Mouse (Mus musculus) thymus, postnatal 0 days (tissue): ENCODE data around the gene Slc12a8. TPM values are rescaled to one million over a fixed set of nuclear protein-coding genes. Genes with fewer than 3 reads are reported as not detected.
"Not testable (repeated sequence)": the region's sequence is repeated elsewhere in the genome, so short reads cannot be mapped to it uniquely, and the experiment has no call there.

Experiments used
- DNase-seq: peaks from one replicate; pipeline ENCODE4 v3.0.0-alpha.2; 2015; ENCODE audit warnings: low spot score
- polyA plus RNA-seq: library from polyadenylated mRNA; unstranded; fragments of >200 nt; fragmentation: Nextera tagmentation; extraction: Ambion mirVana; gene quantifications from 2 replicates; pipeline ENCODE4 v1.2.1, GENCODE M21; 2015

The Slc12a8 gene
- polyA plus RNA-seq, result 0.10 and 0.48 TPM in 2 replicates

- no peak for DNase-seq
Observed at GRCm38 (mm10) chr16:33516807-33517565, at the start of gene Slc12a8. Slc12a8 (plus strand) TSS chr16:33517328.

GRCm38 (mm10) chr16:33467451-33467850, 49.7 kb upstream of the Slc12a8 start:
- no peak for DNase-seq

- no peak for DNase-seq
Observed at GRCm38 (mm10) chr16:33469973-33470372, 47.2 kb upstream of the Slc12a8 start.

- no peak for DNase-seq
Observed at GRCm38 (mm10) chr16:33474381-33474780, 42.7 kb upstream of the Slc12a8 start.

- no peak for DNase-seq
Observed at GRCm38 (mm10) chr16:33479926-33480325, 37.2 kb upstream of the Slc12a8 start.

GRCm38 (mm10) chr16:33481148-33481547, 36.0 kb upstream of the Slc12a8 start:
- peak; percentile 26 for DNase-seq

- DNase-seq, result no peak
Observed at GRCm38 (mm10) chr16:33482309-33482708, 34.8 kb upstream of the Slc12a8 start.

- DNase-seq, result no peak
Observed at GRCm38 (mm10) chr16:33487709-33488108, 29.4 kb upstream of the Slc12a8 start.

- no peak for DNase-seq
Observed at GRCm38 (mm10) chr16:33494374-33494773, 22.8 kb upstream of the Slc12a8 start.

- no peak for DNase-seq
Observed at GRCm38 (mm10) chr16:33508082-33508481, 9.0 kb upstream of the Slc12a8 start.

GRCm38 (mm10) chr16:33509231-33509630, 7.9 kb upstream of the Slc12a8 start:
- not testable (repeated sequence) for DNase-seq

- not testable (repeated sequence) for DNase-seq
Observed at GRCm38 (mm10) chr16:33510856-33511255, 6.3 kb upstream of the Slc12a8 start.

- DNase-seq, result no peak
Observed at GRCm38 (mm10) chr16:33512555-33512954, 4.6 kb upstream of the Slc12a8 start.

- no peak for DNase-seq
Observed at GRCm38 (mm10) chr16:33517627-33518026, 499 bp downstream of the Slc12a8 start.

- DNase-seq, result no peak
Observed at GRCm38 (mm10) chr16:33518236-33518635, 1.1 kb downstream of the Slc12a8 start.

- DNase-seq, result no peak
Observed at GRCm38 (mm10) chr16:33519916-33520568, 2.9 kb downstream of the Slc12a8 start.

- no peak for DNase-seq
Observed at GRCm38 (mm10) chr16:33522516-33522915, 5.4 kb downstream of the Slc12a8 start.

GRCm38 (mm10) chr16:33523571-33523970, 6.4 kb downstream of the Slc12a8 start:
- no peak for DNase-seq

GRCm38 (mm10) chr16:33529502-33530454, 12.7 kb downstream of the Slc12a8 start:
- DNase-seq, result no peak

- no peak for DNase-seq
Observed at GRCm38 (mm10) chr16:33531184-33531583, 14.1 kb downstream of the Slc12a8 start.

- no peak for DNase-seq
Observed at GRCm38 (mm10) chr16:33536456-33536855, 19.3 kb downstream of the Slc12a8 start.
